Mouse (Mus musculus) common myeloid progenitor, adult 5-6 weeks (primary cell): ENCODE measurements around the gene Gm13693. TPM values are rescaled to one million over a fixed set of nuclear protein-coding genes. Genes with fewer than 3 reads are reported as not detected.
A peak's percentile ranks its signal among the peaks of the same experiment; 100 is the strongest.
"Not testable (repeated sequence)": the region's sequence is repeated elsewhere in the genome, so short reads cannot be mapped to it uniquely, and the experiment has no call there.

Experiments used
- ATAC-seq: replicated peaks from 2 replicates; pipeline ENCODE4 v1.8.0; 2016; ENCODE audit warnings: low read depth, mild to moderate bottlenecking, moderate TSS enrichment, inconsistent platforms; ENCODE audit not compliant: poor library complexity, severe bottlenecking
- total RNA-seq: library from RNA; stranded (forward); fragments of 200-1000, 187-1606 nt; gene quantifications from 2 replicates; pipeline ENCODE4 v1.2.3, GENCODE M21; 2017

The Gm13693 gene
- 0.09 and 0.10 TPM in 2 replicates for total RNA-seq

GRCm38 (mm10) chr2:83961203-83961602 is at the start of gene Gm13693:
Gene Gm13693, plus strand, starts transcription at chr2:83961503.
- not testable (repeated sequence) for ATAC-seq

- ATAC-seq, result peak; percentile 100
Observed at GRCm38 (mm10) chr2:83929478-83930088, 31.7 kb upstream of the Gm13693 start.

GRCm38 (mm10) chr2:83940931-83941361 is 20.4 kb upstream of the Gm13693 start, which contains the start of gene Zswim2:
Gene Zswim2, minus strand, starts transcription at chr2:83941228.
- peak; percentile 97 for ATAC-seq

GRCm38 (mm10) chr2:83941378-83941777 is 19.9 kb upstream of the Gm13693 start:
- ATAC-seq, result no peak

GRCm38 (mm10) chr2:83941792-83942191 is 19.5 kb upstream of the Gm13693 start:
- ATAC-seq, result peak; percentile 48; the same call in 1 of the 2 replicates

GRCm38 (mm10) chr2:83955393-83955792 is 5.9 kb upstream of the Gm13693 start, which contains the start of gene Gm13698:
Gene Gm13698, plus strand, starts transcription at chr2:83955693.
- ATAC-seq, result not testable (repeated sequence)

GRCm38 (mm10) chr2:83967013-83967412 is 5.7 kb downstream of the Gm13693 start, which contains the start of gene Gm13695:
Gene Gm13695, plus strand, starts transcription at chr2:83967313.
- not testable (repeated sequence) for ATAC-seq

- not testable (repeated sequence) for ATAC-seq
Observed at GRCm38 (mm10) chr2:83972823-83973222, 11.5 kb downstream of the Gm13693 start, which contains the start of gene Gm13696. Gene Gm13696, plus strand, starts transcription at chr2:83973123.

- ATAC-seq, result not testable (repeated sequence)
Observed at GRCm38 (mm10) chr2:83978633-83979032, 17.3 kb downstream of the Gm13693 start, which contains the start of gene Gm13694. Gene Gm13694, plus strand, starts transcription at chr2:83978933.

- not testable (repeated sequence) for ATAC-seq
Observed at GRCm38 (mm10) chr2:83984443-83984842, 23.1 kb downstream of the Gm13693 start, which contains the start of gene Gm13697. Gene Gm13697, plus strand, starts transcription at chr2:83984743.

GRCm38 (mm10) chr2:83990253-83990652 is 28.9 kb downstream of the Gm13693 start, which contains the start of gene Gm13691:
Gene Gm13691, plus strand, starts transcription at chr2:83990553.
- ATAC-seq, result not testable (repeated sequence)

- peak; percentile 100 for ATAC-seq
Observed at GRCm38 (mm10) chr2:83993639-83994255, 32.4 kb downstream of the Gm13693 start.

- ATAC-seq, result not testable (repeated sequence)
Observed at GRCm38 (mm10) chr2:83994526-83994925, 33.2 kb downstream of the Gm13693 start.

GRCm38 (mm10) chr2:84008913-84009312 is 47.6 kb downstream of the Gm13693 start:
- no peak for ATAC-seq

GRCm38 (mm10) chr2:84009818-84010217 is 48.5 kb downstream of the Gm13693 start:
- ATAC-seq, result peak; percentile 87

Other genes starting within 250 kb of the Gm13693 start
- gene Itgav, start 237.1 kb upstream of the Gm13693 start, total RNA-seq, result 11.5 and 14.4 TPM in 2 replicates
- gene Fam171b, start 148.9 kb upstream of the Gm13693 start, total RNA-seq, result not detected in 2 replicates
- gene Zswim2, start 20.3 kb upstream of the Gm13693 start, total RNA-seq, result not detected in 2 replicates
- 0.09 and 0.10 TPM in 2 replicates for gene Gm13698, start 5.8 kb upstream of the Gm13693 start, total RNA-seq
- 0.10 TPM in 1 of 2 replicates, not detected in the other for gene Gm13695, start 5.8 kb downstream of the Gm13693 start, total RNA-seq
- 0.09 and 0.10 TPM in 2 replicates for gene Gm13696, start 11.6 kb downstream of the Gm13693 start, total RNA-seq
- gene Gm13694, start 17.4 kb downstream of the Gm13693 start, total RNA-seq, result 0.09 and 0.10 TPM in 2 replicates
- 0.09 and 0.10 TPM in 2 replicates for gene Gm13697, start 23.2 kb downstream of the Gm13693 start, total RNA-seq
- 0.05 and 0.10 TPM in 2 replicates for gene Gm13691, start 29.1 kb downstream of the Gm13693 start, total RNA-seq